In genomic region chr9:115038686-115039085, GRCm38 (mm10) we compare ENCODE assay signal across 16 mouse cellular contexts. TPM values are rescaled to one million over a fixed set of nuclear protein-coding genes. Genes with fewer than 3 reads are reported as not detected.
DNase-seq lines count a peak whose midpoint lies in the region; ATAC-seq lines count a peak whose summit lies in the region.
"Had no signal": no experiment of that assay in that cellular context is flagged by ENCODE, and none has a peak within 500 bp of the region (broad histone marks: within the 10 kb centered on the region; RNA-seq: fewer than 3 reads in every experiment).

No protein-coding gene starts in this region.

- no peak overlapping the region for H3K27ac ChIP-seq in midbrain, embryonic 15.5 days
- no peak overlapping the region; the same call in 1 of the 2 replicates for H3K27ac ChIP-seq in midbrain, embryonic 10.5 days (replicated peaks)
- H3K27ac ChIP-seq in hindbrain, embryonic 13.5 days = peak overlapping the region; percentile 44

- no peak overlapping the region for H3K9ac ChIP-seq in midbrain, embryonic 15.5 days
- H3K9ac ChIP-seq in hindbrain, embryonic 13.5 days = no peak overlapping the region

- 0 out of 2 replicates have a peak, but pooled peaks have one; percentile 42 for ATAC-seq in midbrain, embryonic 15.5 days (replicated peaks)
- ATAC-seq in hindbrain, embryonic 13.5 days (ENCODE audit: low FRiP score) = peak; percentile 18; the same call in 1 of the 2 replicates
- ATAC-seq: CD4-positive, CD25-positive, alpha-beta regulatory T cell, adult 4 months had no signal

- no peaks in the 10 kb centered on the region for H3K27me3 ChIP-seq in midbrain, embryonic 15.5 days (replicated peaks)
- H3K27me3 ChIP-seq in midbrain, embryonic 10.5 days (ENCODE audit: low read depth, poor library complexity, severe bottlenecking) = peaks cover 2% of the 10 kb centered on the region; the same call in 1 of the 2 replicates
- peaks cover 7% of the 10 kb centered on the region; the same call in 1 of the 2 replicates for H3K27me3 ChIP-seq in hindbrain, embryonic 13.5 days

- H3K9me3 ChIP-seq in midbrain, embryonic 15.5 days = no peaks in the 10 kb centered on the region
- H3K9me3 ChIP-seq in midbrain, embryonic 10.5 days (replicated peaks) = no peaks in the 10 kb centered on the region
- H3K9me3 ChIP-seq in hindbrain, embryonic 13.5 days = no peaks in the 10 kb centered on the region

- no peak overlapping the region for H3K4me3 ChIP-seq in midbrain, embryonic 15.5 days
- H3K4me3 ChIP-seq in midbrain, embryonic 10.5 days = no peak overlapping the region
- no peak overlapping the region for H3K4me3 ChIP-seq in hindbrain, embryonic 13.5 days
- H3K4me3 ChIP-seq: myocyte had no signal

- peak; percentile 63 to 69 for DNase-seq in cerebellum, postnatal 10 days
- DNase-seq in cerebellum, adult 11 months = no peak
- no peak for DNase-seq in midbrain, embryonic 10.5 days (ENCODE audit: low spot score)
- DNase-seq in heart, adult 18-20 months = no peak
- no peak for DNase-seq in right cerebral cortex, adult 18-20 months
- DNase-seq in spleen, postnatal 4 days (ENCODE audit: low spot score in 2 of 2) = no peak
- DNase-seq: adrenal gland, postnatal 25 days; cerebellum, adult 9-11 months; gastrocnemius, postnatal 14 days; kidney, adult 18-20 months; kidney, postnatal 36 days; thymus, postnatal 14 days had no signal

- no peaks in the 10 kb centered on the region for H3K36me3 ChIP-seq in midbrain, embryonic 15.5 days (replicated peaks)
- no peaks in the 10 kb centered on the region for H3K36me3 ChIP-seq in midbrain, embryonic 10.5 days
- no peaks in the 10 kb centered on the region for H3K36me3 ChIP-seq in hindbrain, embryonic 13.5 days

- H3K4me2 ChIP-seq in midbrain, embryonic 15.5 days = no peak overlapping the region
- H3K4me2 ChIP-seq in hindbrain, embryonic 13.5 days = 0 out of 2 replicates have a peak overlapping the region, but pooled peaks have one; percentile 16

- 61% methylated on average over 9 of the region's 9 CpGs for WGBS in midbrain, embryonic 15.5 days
- WGBS in midbrain, embryonic 10.5 days = 80% methylated on average over 9 of the region's 9 CpGs
- WGBS in hindbrain, embryonic 13.5 days = 60% methylated on average over 9 of the region's 9 CpGs

- H3K4me1 ChIP-seq in midbrain, embryonic 15.5 days = peaks cover 14% of the 10 kb centered on the region
- H3K4me1 ChIP-seq in midbrain, embryonic 10.5 days = peaks cover 28% of the 10 kb centered on the region
- H3K4me1 ChIP-seq in hindbrain, embryonic 13.5 days (replicated peaks) = peaks cover 24% of the 10 kb centered on the region

RNA-seq across cellular contexts. Expression of gene Rps27rt, which starts 56.1 kb away (rescaled TPM):
- 154 and 180 TPM in 2 replicates for polyA plus RNA-seq in midbrain, embryonic 15.5 days (2015; fragmentation: Nextera tagmentation; extraction: Ambion mirVana)
- 227 and 286 TPM in 2 replicates for polyA plus RNA-seq in midbrain, embryonic 10.5 days (2016; fragmentation: Nextera tagmentation; extraction: Ambion mirVana)
- polyA plus RNA-seq in hindbrain, embryonic 13.5 days (2015; fragmentation: Nextera tagmentation; extraction: Ambion mirVana) = 268 and 296 TPM in 2 replicates
- 10 to 100 TPM; 15.8 to 18.0 TPM for total RNA-seq in heart, adult 18-20 months (2021)

Comparison
In these comparisons a context has a peak if more than half of its experiments do, and no peak if none do; other contexts are left out.
1. DNase-seq: peak in cerebellum, postnatal 10 days (2 of 2); none in cerebellum, adult 11 months (single experiment), midbrain, embryonic 10.5 days (single experiment), heart, adult 18-20 months (0 of 2), right cerebral cortex, adult 18-20 months (single experiment) and spleen, postnatal 4 days (0 of 2).